Mouse (Mus musculus) hindbrain, embryonic 14.5 days (tissue): ENCODE results near the gene Gm20547. TPM values are rescaled to one million over a fixed set of nuclear protein-coding genes. Genes with fewer than 3 reads are reported as not detected.

ENCODE experiments used
- ATAC-seq: fragments of 200-750 bp; cut with Nextera tagmentation; 2 replicates; pipeline ENCODE4 v1.8.0; 2017; ENCODE audit warnings: moderate number of reproducible peaks, mild to moderate bottlenecking, moderate TSS enrichment, moderate library complexity; ENCODE audit not compliant: low FRiP score
- DNase-seq: peaks from one replicate; pipeline ENCODE4 v3.0.0-alpha.2; 2015; ENCODE audit warnings: low spot score
- H3K27ac ChIP-seq: fragments of 300-500 bp; sonication (generic); 2 replicates; pipeline ENCODE4 v1.5.1; 2014; ENCODE audit warnings: mild to moderate bottlenecking, moderate library complexity
- H3K27me3 ChIP-seq: fragments of 300-500 bp; sonication (generic); 2 replicates; pipeline ENCODE4 v1.6.1; 2014; ENCODE audit warnings: mild to moderate bottlenecking, low read length, mixed read lengths; ENCODE audit not compliant: control insufficient read depth, insufficient read depth
- H3K36me3 ChIP-seq: fragments of 300-500 bp; sonication (generic); replicated peaks from 2 replicates; pipeline ENCODE4 v1.6.1; 2014; ENCODE audit not compliant: control insufficient read depth, insufficient read depth
- H3K4me1 ChIP-seq: fragments of 300-500 bp; sonication (generic); replicated peaks from 2 replicates; pipeline ENCODE4 v1.6.1; 2014; ENCODE audit warnings: antibody characterized with exemption, low read length, mixed read lengths; ENCODE audit not compliant: control insufficient read depth, insufficient read depth
- H3K4me2 ChIP-seq: fragments of 300-500 bp; sonication (generic); replicated peaks from 2 replicates; pipeline ENCODE4 v1.6.1; 2014; ENCODE audit warnings: mild to moderate bottlenecking, moderate library complexity
- H3K4me3 ChIP-seq: fragments of 300-500 bp; sonication (generic); replicated peaks from 2 replicates; pipeline ENCODE4 v1.5.1; 2014; ENCODE audit warnings: mild to moderate bottlenecking, low read length
- H3K9ac ChIP-seq: fragments of 300-500 bp; sonication (generic); 2 replicates; pipeline ENCODE4 v1.6.1; 2014
- H3K9me3 ChIP-seq: fragments of 300-500 bp; sonication (generic); 2 replicates; pipeline ENCODE4 v1.6.1; 2016; ENCODE audit warnings: low read length; ENCODE audit not compliant: control insufficient read depth
- WGBS: fragments of 180-500 bp; shearing (Covaris S2); extraction: QIAGEN DNeasy Blood & Tissue Kit; methylation state at CpG from one replicate; pipeline ENCODE4 v1.1.7; 2014; 5-methylcytosine and 5-hydroxymethylcytosine counted together
- polyA plus RNA-seq: library from polyadenylated mRNA; unstranded; fragments of >200 nt; fragmentation: Nextera tagmentation; extraction: Ambion mirVana; gene quantifications from 2 replicates; pipeline ENCODE4 v1.2.1, GENCODE M21; 2014

The Gm20547 gene
- polyA plus RNA-seq, 1 experiment from 2014 or later: not detected

DNA sequence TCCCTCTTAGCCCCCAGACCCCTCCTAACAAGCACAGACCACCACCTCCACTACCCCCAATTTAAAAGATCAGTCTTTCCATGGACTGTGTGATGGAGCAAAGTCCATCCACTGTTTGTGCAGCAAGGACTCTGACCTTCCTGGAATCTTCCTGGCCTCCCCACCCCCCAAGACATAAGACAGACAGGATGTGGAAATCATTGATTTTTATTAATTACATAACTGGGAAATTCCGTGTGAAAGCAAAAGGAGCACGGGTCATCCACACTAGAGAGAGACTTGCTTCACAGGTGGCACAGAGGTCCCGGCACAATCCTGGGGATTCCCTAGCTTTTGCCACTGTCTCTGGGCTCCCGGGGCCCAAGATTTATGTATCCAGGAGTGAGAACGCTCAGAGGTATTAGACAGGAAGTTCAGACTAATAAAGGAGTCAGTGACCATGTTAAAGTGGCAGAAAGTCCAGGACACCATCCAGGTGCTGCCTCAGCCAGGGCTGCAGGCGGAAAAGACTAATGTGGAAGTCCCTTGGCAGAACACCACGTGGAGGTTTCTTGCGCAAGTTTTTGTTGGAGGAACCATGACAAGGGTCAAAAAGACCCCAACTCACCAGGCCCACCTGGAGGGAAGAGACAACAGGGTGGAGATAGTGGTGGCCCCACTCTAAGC, 19.3 kb downstream of the Gm20547 start, which contains the start of gene Cfb:
Cfb (minus strand) TSS at position 103 of the 666 bp plus-strand sequence.
- Histone ChIP-seq H3K4me3 (no peak within 1 kb of the TSS), H3K36me3 (peaks cover 5% of the 10 kb centered on the region; the same call in 1 of the 2 replicates), H3K27ac (no peak within 1 kb of the TSS), H3K4me1 (no peaks in the 10 kb centered on the region), H3K27me3 (no peaks in the 10 kb centered on the region), H3K9ac (no peak within 1 kb of the TSS), H3K9me3 (no peaks in the 10 kb centered on the region), H3K4me2 (no peak within 1 kb of the TSS)
- DNase-seq (no peak), ATAC-seq (no peak)
- 75% methylated on average over 8 of the region's 8 CpGs for WGBS

DNA sequence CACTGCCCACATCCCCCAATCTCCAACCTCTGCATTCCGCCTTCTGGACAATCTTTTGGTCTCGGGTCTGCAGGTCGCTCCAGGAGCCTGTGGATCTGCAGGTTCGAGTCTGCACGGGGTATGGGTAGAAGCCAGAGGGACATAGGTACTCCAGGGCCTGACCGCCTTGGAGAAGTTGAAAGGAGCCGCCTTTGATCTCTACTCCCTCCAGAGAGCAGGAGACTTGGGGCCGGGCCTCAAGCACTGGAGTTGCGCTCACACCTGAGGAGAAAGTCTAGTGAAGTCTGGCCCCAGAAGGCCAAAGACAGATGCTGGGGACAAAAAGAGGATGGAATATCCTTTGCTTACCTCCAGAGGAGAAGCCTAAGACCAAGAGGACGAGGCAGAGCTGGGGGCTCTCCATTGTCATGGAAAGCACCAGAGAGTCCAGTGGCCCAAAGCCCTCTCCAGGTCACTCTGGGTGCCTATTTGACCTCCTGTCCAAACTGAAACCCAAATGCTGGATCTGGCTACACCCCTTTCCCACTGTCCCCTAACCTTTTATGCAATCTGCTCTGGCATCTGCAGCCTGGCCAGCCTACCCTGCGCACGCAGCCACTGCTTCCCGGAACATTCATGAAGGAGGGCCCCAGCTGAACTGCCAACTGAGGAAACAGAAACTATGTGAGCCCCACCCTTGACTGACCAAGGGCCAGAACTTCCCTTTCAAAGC, 20.0 kb downstream of the Gm20547 start:
- Histone ChIP-seq H3K4me3 (no peak overlapping the region), H3K4me2 (no peak overlapping the region), H3K27me3 (no peaks in the 10 kb centered on the region), H3K27ac (no peak overlapping the region), H3K36me3 (peaks cover 12% of the 10 kb centered on the region), H3K4me1 (no peaks in the 10 kb centered on the region), H3K9ac (no peak overlapping the region), H3K9me3 (no peaks in the 10 kb centered on the region)
- no peak for DNase-seq
- no peak for ATAC-seq
- 73% methylated on average over 13 of the region's 13 CpGs for WGBS

DNA sequence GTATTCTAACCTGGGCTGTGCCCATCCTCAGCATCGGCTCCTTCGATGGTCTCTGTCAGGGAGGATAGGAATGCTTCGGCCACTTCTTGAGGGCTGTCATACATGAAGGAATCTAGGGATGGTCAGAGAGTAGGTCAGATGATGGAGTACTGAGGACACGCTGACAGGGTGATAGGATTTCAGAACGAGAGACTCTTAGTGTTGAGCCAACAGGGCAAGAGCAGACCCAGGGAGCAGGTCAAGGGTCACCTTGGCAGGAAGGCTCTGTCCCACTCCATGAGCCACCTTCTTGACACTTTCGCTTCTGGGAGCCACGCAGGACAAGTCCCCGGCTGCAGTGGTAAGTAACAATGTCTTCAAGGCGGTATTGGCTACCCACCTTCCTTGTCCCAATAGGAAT, 21.3 kb downstream of the Gm20547 start:
- H3K9ac ChIP-seq: no peak overlapping the region
- H3K27ac ChIP-seq: no peak overlapping the region
- ATAC-seq: no peak
- H3K9me3 ChIP-seq: no peaks in the 10 kb centered on the region
- no peaks in the 10 kb centered on the region for H3K4me1 ChIP-seq
- no peaks in the 10 kb centered on the region for H3K27me3 ChIP-seq
- H3K36me3 ChIP-seq: peaks cover 25% of the 10 kb centered on the region
- WGBS: 91% methylated on average over 9 of the region's 9 CpGs
- DNase-seq: no peak
- no peak overlapping the region for H3K4me3 ChIP-seq
- H3K4me2 ChIP-seq: no peak overlapping the region

DNA sequence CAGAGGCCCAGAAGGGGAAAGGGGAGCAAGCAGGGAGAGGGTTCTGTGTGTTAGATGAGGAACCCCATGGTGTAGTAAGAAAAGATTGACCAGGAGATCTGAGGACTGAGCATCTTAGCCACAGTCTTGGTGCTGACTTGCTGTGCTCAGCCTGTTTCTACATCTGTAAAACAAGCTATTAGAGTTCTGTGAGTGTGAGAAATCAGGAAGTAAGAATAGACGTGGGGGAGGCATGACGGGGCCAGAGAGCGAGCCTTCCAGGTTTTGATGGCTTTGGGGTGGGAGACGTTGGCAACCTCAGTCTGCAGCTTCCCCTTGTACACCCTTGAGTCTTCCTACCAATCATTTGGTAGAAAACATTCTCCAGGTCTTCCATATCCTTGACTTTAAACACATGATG, 23.2 kb downstream of the Gm20547 start:
- Histone ChIP-seq H3K4me3 (no peak overlapping the region), H3K27ac (no peak overlapping the region), H3K4me2 (no peak overlapping the region), H3K27me3 (no peaks in the 10 kb centered on the region), H3K36me3 (peaks cover 44% of the 10 kb centered on the region), H3K9me3 (no peaks in the 10 kb centered on the region), H3K4me1 (no peaks in the 10 kb centered on the region), H3K9ac (no peak overlapping the region)
- DNase-seq (no peak), ATAC-seq (no peak)
- 86% methylated on average over 4 of the region's 4 CpGs for WGBS

DNA sequence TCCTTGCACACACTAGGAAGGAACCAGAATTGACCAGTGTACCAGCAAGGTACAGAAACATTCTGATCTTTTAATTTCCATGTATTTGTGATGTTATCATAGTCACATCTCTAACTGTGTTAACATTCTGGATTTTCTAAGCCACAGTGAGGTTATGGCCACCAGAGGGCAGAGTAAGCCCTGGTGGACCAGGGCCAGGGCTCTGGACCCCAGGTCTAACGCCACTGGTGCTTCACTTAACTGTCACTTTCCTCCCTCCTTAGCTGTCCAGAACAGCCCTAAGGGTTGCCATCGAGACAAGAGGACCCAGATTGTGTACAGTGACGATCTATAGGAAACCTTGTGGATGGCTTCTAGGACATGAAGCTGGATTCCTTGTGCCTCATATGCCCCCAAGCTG, 26.0 kb downstream of the Gm20547 start:
- no peak overlapping the region for H3K4me2 ChIP-seq
- H3K4me1 ChIP-seq: peaks cover 12% of the 10 kb centered on the region
- no peak overlapping the region for H3K27ac ChIP-seq
- H3K9me3 ChIP-seq: no peaks in the 10 kb centered on the region
- H3K27me3 ChIP-seq: no peaks in the 10 kb centered on the region
- H3K9ac ChIP-seq: no peak overlapping the region
- H3K36me3 ChIP-seq: peaks cover 59% of the 10 kb centered on the region
- WGBS: 45% methylated on average over 3 of the region's 3 CpGs
- no peak overlapping the region for H3K4me3 ChIP-seq
- DNase-seq (peak; percentile 72), ATAC-seq (no peak)

DNA sequence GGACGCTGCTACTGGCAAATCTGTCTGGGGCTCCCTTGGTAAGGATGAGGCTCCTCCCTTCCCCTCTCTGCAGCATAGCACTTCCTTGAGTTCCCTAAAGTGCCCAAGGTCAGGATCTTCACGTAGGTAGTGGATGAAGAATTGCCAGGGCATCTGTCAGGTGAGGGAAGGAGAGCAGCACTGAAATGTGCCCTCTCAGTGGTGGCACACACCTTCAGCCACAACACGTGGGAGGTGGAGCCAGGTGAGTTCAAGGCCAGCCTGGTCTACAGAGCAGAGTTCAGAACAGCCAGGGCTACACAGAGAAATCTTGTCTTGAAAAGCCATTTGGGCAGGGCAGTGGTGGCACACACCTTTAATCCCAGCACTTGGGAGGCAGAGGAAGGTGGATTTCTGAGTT, 27.1 kb downstream of the Gm20547 start:
- Histone ChIP-seq H3K4me3 (no peak overlapping the region), H3K9ac (no peak overlapping the region), H3K27ac (no peak overlapping the region), H3K27me3 (no peaks in the 10 kb centered on the region), H3K4me2 (no peak overlapping the region), H3K4me1 (peaks cover 13% of the 10 kb centered on the region), H3K9me3 (no peaks in the 10 kb centered on the region), H3K36me3 (peaks cover 59% of the 10 kb centered on the region)
- DNase-seq: no peak
- WGBS: 84% methylated on average over 3 of the region's 3 CpGs
- ATAC-seq: no peak

DNA sequence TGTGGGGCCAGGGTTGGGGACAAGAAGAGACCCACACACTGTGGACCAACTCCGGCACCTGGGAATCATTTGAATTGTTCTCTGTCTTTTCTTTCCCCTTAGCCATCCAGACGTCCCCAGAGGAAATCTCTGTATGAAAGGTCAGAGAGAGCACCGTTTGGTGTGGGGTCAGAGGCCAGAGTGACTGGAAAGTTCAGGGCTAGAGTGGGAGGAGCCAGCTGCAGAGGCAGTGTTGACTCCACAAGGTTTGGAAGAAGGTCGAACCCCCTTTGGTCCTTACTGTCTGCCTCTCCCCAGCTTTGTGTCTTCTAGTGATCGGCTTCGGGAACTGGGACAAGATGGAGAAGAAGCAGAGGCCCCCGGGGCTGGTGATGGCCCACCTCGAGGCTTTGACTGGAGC, 28.3 kb downstream of the Gm20547 start:
- H3K4me1 ChIP-seq: peaks cover 20% of the 10 kb centered on the region
- 78% methylated on average over 8 of the region's 8 CpGs for WGBS
- no peak overlapping the region for H3K4me2 ChIP-seq

DNA sequence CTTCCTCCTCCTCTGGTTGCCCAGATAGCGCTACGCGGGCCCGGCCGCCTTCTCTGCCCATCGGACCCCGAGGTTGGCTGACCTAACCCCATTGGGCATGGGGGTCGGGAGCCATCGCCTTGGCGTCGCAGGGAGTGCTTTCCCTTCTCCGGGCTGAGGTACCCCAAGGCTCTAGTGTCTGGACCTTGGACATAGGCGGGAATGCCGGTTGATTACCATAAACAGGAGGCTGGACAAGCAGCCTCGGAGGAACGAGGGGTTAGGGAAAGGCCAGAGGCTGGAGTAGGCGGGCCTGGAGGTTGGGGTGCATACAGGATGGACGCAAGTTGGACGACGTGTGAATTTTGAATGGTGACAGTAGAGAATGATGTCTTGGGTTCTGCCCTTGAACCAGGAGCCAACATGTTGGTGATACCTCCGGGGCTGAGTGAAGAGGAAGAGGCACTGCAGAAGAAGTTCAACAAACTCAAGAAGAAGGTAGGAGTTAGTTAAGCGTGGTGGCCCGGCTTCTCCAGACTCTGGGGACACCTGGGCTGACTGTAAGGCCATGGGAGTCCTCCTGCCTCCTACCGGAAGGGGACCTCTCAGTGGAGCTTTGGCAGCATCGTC, 31.2 kb downstream of the Gm20547 start:
- WGBS: 4% methylated on average over 25 of the region's 25 CpGs
- Histone ChIP-seq H3K4me3 (peak overlapping the region; percentile 58), H3K9me3 (no peaks in the 10 kb centered on the region), H3K27ac (no peak overlapping the region), H3K27me3 (no peaks in the 10 kb centered on the region), H3K9ac (peak overlapping the region; percentile 77), H3K4me2 (peak overlapping the region; percentile 93), H3K36me3 (peaks cover 62% of the 10 kb centered on the region), H3K4me1 (peaks cover 20% of the 10 kb centered on the region)
- peak; percentile 0; the same call in 1 of the 2 replicates for ATAC-seq
- no peak for DNase-seq

More for the DNA sequence above, 28.3 kb downstream of the Gm20547 start:
- Histone ChIP-seq H3K27me3 (no peaks in the 10 kb centered on the region), H3K9me3 (no peaks in the 10 kb centered on the region), H3K36me3 (peaks cover 59% of the 10 kb centered on the region), H3K4me3 (no peak overlapping the region), H3K9ac (no peak overlapping the region), H3K27ac (no peak overlapping the region)
- DNase-seq (no peak), ATAC-seq (no peak)

DNA sequence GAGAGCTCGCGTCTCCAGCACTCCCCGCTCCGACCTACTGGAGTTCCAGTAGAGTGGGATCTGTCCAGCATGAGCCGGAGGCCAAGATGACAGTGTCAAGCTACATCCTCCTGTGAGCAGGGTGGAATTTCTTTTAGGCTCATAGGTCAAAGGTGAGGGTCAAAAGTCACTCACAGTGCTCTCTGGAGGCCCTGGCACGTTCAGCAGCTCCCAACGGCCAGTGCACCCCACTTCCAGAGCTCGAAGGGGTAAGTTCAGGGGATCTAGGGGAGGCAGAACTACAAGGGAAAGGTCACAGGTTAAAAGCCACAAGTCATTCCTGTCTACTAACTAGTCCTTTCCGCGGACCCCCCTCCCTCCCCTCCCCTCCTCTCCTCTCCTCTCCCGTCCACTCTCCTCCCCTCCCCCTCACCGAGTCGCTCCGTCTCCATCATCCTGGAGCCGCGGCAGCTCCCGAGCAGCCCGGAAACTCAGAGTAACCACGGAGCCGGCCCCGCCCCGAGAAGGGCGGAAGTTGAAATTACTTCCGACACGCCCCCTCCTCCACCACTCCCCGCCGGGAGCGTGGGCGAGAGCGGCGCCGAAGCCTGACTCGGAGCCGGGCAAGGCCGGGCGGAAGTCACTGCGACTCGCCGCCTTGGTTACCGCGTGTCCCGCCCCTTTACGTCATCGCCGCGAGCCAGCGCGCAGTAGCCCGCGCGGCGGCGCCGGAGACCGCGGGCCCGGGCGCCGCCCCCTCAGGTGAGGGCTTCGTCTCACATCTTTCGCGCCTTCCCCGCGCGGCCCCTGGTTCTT, 31.9 kb downstream of the Gm20547 start, which contains the start of the genes Skiv2l and Nelfe:
Skiv2l (minus strand) TSS at position 489 of the 795 bp plus-strand sequence.
Nelfe (plus strand) TSS at position 670 of the 795 bp plus-strand sequence.
- WGBS: under 1% methylated on average over 65 of the region's 65 CpGs
- peak within 1 kb of the TSS; percentile 93 for H3K4me2 ChIP-seq

More for the DNA sequence above, 31.9 kb downstream of the Gm20547 start, which contains the start of the genes Skiv2l and Nelfe:
- H3K36me3 ChIP-seq: peaks cover 62% of the 10 kb centered on the region
- H3K27ac ChIP-seq: no peak within 1 kb of the TSS
- peak; percentile 98 for ATAC-seq
- peak within 1 kb of the TSS; percentile 77 for H3K9ac ChIP-seq
- peak within 1 kb of the TSS; percentile 58 for H3K4me3 ChIP-seq
- H3K9me3 ChIP-seq: no peaks in the 10 kb centered on the region
- peaks cover 20% of the 10 kb centered on the region for H3K4me1 ChIP-seq
- no peaks in the 10 kb centered on the region for H3K27me3 ChIP-seq
- DNase-seq: peak; percentile 99
